Mouse (Mus musculus): Measurements from ENCODE around the gene Nod1.
A peak's percentile ranks its signal among the peaks of the same experiment; 100 is the strongest.

Gene Nod1

DNA sequence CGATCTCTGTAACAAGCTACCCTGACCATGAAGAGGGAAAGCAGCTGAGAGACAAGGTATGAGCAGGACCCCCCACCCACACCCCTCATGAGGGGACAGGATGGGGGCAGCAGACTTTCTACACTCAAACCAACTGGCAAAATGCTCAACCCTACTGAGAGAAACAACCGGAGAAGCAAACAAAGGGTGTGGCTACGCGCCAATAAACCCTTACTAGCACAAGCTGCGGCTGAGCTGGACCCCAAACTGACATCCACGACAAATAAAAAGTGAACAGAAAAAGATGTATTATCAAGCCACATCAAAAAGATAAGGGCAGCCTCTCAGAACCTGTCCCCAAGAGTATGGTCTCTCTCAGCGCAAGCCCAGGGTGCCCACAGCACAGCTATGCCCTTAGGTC lies 32.3 kb downstream of the Nod1 start:
- DNase-seq (ENCODE audit: low read depth, low spot score) = no peak

DNA sequence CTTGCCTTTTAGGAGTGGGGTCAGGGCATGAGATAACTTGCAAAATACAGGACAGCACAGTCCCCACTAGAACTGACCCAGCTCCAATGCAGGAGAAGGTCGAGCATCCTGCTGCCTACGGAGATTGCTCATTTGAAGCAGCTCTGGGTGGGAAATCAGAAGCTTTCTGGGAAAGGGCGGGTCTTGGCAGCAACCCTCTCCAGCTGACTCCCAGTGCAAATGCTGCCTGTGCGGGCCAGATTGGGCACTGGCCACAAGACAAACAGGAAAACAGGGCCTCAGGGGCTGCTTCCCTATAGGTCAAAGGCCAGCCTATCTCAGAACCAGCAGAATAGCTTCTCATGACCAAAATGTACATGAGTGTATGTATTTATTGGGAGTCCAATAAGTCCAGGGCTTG lies 32.8 kb downstream of the Nod1 start:
- peak; percentile 24 for DNase-seq (ENCODE audit: low read depth, low spot score)

DNA sequence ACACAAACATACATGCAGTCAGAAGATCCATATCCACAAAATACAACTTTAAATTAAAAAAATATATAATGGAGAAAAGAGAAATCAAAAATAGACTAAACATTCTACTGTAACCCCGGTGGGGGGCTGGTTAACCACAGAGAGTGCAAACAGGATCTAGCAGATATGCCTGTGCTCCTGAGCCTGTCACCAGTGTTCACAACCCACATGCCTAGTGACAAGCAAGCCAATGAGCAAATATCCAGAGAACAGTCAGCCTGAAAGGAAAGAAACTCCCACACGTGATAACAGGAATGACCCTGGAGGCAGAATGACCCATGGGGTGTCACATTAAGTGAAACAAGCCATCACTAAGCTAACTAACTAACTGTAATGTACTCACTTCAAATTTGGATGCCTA lies 35.9 kb downstream of the Nod1 start:
- DNase-seq (ENCODE audit: low read depth, low spot score) = no peak

DNA sequence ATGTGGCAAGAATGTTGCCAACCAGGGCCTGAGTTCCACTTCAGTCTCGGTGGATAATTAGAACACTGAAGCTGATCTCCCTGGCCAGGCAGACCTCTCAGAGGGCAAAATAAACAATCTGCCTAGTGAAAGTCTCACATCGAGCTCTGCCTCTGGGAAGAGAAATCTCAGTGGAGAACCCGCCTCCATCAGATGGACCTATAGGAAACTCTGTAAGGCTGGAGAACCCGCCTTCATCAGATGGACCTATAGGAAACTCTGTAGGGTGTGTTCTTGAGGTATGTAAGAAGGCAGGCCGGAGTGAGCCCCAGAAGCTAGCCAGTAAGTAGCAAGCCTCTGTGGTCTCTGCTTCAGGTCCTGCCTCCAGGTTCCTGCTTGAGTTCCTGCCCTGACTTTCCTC lies 37.5 kb downstream of the Nod1 start:
- DNase-seq (ENCODE audit: low read depth, low spot score) = peak; percentile 48

DNA sequence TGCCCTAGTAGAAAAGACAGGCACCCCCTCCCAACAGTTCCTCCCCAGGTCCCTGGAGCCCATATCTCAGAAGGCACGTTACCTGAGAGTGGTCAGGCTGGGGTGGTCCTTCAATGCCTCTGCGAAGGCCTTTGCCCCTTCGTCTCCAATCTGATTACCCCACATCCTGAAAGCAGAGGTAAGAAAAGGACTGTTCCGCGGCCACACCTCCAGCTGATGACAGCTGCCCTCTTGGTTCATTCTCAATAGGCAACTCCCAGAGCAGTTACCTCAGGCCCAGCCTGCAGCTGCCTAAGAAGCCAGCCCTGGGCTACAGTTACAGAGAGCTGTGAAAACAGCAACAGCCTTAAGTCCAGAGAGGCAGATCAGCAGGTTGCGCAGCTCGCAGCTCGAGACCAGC lies 38.1 kb downstream of the Nod1 start:
- DNase-seq (ENCODE audit: low read depth, low spot score) = no peak

DNA sequence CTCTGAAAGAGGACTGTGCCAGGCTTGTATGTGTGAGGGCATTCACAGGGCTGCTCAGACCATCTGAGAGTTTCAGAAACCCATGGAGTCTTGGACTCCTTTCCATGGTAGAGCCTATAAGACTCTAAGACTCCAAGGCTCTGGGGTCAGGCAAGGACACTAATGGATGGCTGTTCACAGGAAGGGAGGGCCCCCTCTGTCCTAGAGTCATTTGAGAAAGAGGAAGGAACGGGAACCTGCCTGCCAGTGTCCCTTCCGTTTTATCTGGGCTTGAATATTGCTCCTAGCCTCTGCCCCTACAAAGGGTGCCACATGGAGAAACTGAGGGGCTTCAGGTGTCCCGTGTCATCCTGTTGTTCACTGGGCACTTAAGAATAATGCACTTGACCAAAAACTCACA lies 38.5 kb downstream of the Nod1 start:
- no peak for DNase-seq (ENCODE audit: low read depth, low spot score)

DNA sequence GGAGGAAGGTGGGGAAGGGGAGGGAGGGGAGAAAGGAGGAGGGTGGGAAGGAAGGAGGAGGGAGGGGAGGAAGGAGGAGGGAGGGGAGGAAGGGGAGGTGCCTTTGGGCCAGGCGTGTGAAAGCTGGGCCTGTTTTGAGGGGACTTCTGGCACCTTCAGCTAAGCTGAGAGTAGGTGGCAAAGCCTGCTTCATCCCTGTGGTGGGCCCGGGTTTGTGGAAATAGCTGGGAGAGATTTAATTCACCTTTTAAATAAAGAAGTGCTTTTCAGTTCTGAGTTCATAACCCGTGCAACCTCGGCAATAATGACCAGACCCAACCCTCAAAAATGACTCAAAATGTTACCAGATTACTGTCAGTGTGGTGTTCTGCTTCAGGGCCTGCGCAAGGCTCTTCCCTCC lies 39.2 kb downstream of the Nod1 start:
- no peak for DNase-seq (ENCODE audit: low read depth, low spot score)

DNA sequence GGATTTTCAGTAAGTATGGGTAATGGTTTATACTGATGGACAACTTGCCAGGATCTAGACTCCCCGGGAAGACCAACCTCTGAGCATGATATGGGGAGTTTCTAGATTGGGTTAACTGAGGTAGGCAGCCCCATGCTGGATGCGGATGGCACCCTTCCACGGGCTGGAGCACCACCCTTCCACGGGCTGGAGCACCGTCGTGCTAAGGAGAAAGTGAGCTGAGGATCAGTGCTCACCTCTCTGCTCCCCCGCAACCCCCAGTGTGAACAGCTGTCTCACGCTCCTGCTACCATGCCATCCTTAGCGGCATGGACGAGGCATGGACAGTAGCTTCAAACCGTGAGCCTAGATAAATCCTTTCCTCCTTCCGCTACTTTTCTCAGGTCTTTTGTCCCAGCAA lies 39.9 kb downstream of the Nod1 start:
- DNase-seq (ENCODE audit: low read depth, low spot score) = no peak

DNA sequence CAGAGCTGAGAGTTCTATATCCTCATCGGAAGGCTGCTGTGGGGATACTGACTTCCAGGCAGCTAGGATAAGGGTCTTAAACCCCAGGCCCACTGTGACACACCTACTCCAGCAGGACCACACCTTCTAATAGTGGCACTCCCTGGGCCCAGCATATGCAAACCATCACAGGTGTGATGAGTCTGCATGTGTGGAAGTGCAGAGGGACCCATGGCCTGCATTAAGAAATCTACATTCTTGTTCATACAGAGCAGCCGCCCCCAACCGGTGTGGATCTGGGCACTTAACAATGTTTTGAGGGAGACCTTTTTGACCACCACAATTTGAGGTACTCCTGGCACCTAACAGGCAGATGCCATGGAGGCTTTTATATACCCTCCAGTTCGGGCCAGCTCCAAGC lies 40.8 kb downstream of the Nod1 start:
- DNase-seq (ENCODE audit: low read depth, low spot score) = no peak

DNA sequence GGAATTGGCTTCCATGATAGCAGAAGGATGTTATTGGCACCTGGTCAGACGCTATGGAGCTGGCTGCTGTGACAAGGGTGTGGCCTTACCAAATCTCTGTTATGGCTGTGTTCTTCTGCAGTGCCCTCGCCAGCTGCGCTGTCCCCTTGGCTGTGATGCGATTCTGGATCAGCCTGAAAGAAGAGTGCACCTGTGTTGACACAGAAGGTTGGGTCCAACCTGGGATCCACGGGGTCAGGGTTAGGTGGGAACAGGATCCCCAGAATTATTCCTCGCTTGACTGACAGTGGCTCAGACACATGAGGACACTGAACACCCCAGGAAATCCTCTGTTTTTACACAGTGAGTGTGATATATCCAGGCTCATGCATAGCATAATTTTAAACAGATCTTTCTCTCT lies 44.5 kb downstream of the Nod1 start:
- no peak for DNase-seq (ENCODE audit: low read depth, low spot score)

DNA sequence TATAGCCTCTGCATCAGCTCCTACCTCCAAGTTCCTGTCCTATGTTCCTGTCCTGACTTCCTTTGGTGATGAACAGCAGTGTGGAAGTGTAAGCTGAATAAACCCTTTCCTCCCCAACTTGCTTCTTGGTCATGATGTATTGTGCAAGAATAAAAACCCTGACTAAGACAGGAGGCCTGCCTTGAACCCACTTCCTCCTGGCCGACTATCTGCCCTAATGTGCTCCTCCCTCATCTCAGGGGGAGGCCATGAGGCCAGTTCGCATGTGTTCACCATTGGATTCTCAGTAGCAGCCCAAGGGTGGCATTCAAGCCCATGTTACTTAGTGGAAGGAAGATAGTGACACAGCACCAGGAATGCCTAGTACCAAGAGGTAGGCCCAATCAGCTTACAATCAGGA lies 45.5 kb downstream of the Nod1 start:
- no peak for DNase-seq (ENCODE audit: low read depth, low spot score)

DNA sequence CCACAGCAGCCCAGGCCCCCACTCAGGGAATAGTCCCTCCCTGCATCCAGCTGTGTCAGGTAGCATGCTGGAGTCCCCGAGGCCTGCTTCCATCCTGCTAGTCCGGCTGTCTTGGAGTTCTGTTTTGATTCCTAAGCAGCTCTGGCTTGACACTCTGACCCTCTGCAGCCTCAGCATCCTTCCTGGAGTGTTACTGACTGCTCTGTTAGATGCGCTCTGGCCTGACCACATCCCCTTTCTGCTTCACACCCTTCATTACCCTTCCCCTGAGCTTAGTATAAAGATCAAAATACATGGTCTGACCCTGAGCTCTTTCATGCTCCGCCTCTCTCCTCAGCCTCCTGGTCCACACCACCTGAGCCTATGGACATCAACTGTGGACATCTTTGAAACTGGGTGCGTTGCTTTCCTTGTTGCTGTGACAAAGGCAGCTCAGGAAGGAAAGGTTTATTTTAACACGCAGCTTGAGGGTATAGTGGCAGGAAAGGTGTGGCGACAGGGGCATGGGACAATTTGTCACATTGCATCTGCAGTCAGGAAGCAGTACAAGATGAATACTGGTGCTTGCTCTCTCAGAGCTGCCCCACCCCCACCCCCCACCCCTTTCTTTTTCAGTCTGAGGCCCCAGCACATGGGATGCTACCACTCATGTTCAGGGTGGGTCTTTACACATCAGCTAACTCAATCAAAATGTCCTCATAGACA lies 46.5 kb downstream of the Nod1 start:
- no peak for DNase-seq (ENCODE audit: low read depth, low spot score)

DNA sequence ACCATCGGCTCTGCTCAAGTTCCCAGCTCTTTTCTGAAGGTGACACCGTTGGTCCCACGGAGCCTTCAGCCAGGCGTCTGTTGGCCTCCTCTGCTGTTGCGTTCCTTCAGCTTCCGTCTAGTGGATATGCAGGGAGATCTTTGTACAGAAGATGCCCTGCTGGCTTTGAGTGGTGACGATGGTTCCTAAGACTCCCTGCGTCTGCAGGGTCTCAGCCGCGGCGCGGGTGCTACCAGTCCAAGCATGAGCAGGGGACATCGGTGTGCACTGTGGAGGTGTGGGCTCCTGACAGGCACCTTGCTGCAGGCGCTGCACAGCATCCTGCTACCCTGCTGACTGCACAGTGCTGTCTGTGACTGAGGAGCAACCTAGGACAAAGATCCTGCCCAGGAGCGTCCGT lies 47.9 kb downstream of the Nod1 start:
- no peak for DNase-seq (ENCODE audit: low read depth, low spot score)

DNA sequence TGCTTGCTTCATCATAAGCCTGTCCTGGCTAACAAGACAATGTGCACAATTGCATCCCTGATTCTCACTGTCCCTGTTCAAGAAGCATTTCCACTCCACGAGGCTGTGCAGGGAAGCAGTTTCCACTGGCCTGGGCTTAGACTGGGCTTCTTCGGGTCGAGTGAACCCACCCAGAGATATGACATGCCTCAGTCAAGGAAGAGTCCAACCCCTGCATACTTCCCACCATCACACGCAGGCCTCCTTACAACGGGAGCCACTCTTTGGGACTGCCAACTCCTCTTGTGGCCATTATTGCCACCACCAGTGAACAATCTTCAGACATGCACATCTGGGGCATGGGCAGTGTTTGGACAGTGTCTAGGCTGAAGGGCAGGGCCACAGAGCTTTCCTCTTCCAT lies 53.9 kb downstream of the Nod1 start:
- DNase-seq (ENCODE audit: low read depth, low spot score) = no peak

DNA sequence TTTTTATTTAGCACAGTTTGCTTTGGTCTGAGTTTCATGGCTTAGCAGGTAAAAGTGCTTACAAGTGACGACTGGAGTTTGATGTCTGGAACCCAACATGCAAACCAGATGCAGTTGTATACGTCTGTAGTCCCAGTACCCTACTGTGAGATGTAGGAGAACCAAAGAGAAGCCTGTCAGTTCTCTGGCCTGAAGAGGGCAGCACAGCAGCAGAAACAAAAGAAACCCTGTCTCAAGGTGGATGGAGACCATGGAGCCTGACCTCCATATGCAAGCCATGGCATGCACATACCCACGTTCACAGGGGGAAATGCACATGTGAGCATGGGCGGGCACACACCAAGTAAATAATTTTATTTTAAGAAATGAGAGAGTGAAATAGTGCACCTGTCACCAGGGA lies 54.9 kb downstream of the Nod1 start:
- peak; percentile 75 for DNase-seq (ENCODE audit: low read depth, low spot score)

DNA sequence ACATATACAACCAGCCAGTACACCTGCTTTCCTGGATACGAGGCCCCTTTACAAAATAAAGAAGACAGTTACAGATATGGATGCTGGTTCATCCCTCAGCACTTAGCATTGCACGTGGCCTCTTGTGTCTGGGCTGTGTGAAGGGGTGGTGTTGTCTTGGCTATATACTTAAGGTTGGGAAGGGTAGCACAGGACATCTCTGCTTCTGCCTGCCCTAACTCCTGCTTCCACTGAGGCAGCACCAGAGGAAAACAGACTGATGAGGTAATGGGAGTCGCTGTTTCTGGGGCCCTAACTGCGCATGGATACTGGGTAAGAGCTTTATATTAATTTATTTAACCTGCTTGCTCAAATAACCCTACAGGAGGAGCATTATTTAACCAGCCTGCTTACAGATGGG lies 55.5 kb downstream of the Nod1 start:
- DNase-seq (ENCODE audit: low read depth, low spot score) = no peak

DNA sequence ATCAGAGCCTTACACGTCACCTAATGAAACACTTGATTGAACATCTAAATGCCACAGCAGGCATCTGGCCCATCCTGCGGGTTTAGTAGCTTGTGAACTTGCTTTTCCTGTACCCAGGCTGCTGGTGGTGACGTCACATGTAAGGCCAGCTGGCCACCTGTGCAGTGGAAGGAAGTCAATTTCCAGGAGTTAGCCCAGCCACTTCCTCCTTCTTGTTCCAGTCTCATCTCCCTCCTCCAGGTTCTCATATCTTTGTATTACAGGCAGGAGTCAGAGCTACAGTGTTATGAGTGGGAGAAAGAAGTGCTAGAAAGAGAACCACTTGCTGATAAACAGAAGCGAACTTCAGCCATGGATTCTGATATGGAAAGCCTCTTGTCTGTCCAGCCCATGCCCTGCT lies 56.2 kb downstream of the Nod1 start:
- no peak for DNase-seq (ENCODE audit: low read depth, low spot score)

DNA sequence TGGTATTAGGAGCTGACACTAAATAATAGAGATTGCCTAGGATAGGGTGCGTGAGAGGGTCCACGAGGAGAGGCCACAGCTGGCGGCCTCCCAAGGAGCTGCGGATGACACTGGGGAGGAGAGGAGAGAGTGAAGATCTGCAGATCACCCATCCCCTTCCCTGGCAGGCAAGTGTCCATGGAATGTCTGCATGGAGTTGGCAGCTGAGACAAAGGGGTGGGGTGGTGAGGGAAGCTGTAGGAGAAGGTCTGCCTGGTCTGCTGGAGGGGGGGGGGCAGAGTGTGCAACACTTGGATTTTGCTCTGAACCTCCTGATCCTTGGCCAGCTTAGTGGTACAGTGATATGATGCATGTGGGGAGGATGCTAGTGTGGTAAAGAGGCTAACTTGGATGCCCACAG lies 57.4 kb downstream of the Nod1 start:
- DNase-seq (ENCODE audit: low read depth, low spot score) = no peak

DNA sequence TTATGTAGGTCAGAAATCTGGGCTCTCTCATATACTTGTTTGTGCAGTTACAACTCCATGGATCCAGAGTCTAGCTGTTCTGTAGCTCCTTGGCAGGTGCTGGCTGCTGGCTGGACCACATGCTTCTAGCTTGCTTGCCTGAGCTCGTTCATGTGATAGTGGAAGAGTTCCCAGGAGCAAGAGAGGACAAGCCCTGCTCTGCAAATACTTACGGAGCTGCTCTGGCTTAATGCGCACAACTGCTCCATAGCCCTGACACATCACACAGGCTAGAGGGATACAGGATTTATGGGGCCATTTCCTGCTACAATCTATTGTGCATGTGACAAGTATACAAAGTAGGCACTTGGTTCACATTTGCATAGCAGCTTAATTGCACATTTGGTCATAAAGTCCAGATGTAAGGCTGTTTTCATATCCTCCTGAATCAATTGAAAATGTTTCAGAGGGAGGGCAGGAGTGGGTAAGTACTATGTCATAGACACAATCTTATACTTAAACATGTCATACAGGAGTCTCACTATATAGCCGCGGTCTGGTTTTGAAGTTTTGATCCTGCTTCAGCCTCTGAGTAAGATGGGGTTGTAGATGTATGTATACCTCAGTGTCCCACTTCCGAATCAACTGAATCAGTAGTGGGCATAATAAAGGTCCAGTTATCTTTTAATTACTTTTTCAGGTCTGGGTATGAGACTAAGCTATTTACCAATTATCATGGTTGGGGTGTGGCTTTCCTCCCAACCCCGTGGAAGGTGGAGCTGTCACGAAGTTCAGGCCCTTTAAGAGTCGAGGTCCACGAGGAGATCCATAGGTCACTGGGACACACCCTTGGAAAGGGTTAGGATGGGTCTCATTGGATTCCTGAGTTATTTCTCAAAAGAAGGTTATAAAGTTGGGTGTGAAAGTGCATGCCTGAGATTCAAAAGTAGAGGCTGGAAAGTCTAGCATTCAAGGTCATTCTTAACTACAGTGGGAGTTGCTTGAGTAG lies 66.1 kb downstream of the Nod1 start:
- DNase-seq (ENCODE audit: low read depth, low spot score) = no peak

DNA sequence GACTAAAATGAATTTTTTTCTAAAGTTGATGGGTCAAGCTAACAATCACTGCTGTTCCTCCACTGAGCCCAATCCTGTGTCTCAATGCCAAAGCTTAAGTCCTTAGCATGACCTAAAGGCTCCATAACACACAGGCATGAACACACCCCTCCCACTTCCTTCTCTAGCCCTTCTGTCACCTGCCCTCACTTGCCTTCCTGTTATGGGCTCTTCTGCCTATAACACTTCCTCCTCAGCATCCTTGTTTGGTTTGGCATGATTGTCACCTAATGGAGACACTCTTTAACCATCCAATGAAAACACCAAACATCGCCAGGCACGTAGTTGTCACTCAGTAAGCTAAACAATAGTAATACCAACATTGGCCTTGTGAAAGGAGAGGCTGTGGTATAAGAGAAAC lies 69.9 kb downstream of the Nod1 start:
- DNase-seq (ENCODE audit: low read depth, low spot score) = no peak

DNA sequence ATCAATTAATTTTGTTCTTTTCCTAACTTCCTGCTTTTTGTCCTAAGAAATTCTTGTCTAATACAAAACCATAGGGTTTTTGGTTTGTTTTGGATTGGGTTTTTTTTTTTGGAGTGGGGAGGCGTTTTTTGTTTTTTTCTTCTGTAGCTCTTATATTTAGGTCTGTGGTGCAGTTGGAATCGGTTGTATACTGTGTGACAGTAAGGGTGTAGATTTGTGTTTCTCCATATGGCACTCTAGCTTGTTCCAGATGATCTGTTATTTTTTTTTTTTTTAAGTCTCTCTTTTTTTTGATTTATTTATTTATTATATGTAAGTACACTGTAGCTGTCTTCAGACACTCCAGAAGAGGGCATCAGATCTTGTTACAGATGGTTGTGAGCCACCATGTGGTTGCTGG lies 72.2 kb downstream of the Nod1 start:
- no peak for DNase-seq (ENCODE audit: low read depth, low spot score)

DNA sequence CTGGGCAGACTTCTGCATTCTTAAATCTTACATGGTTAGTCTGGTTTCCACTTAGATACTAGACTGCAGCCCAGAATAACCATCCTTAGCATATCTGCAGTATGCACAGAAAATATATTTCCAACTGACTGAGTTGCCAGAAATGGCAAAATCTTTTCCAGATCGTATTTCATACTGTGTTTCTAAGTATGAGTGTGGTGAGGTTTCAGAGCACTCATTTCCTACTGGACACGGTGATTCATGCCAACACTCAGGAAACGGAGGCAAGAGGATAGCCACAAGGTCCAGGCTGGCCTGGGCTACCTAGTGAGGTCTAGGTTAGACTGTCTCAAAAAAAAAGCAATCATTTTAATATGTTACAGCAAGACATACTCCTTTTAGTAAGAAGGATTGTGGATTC lies 81.0 kb downstream of the Nod1 start:
- DNase-seq (ENCODE audit: low read depth, low spot score) = no peak

DNA sequence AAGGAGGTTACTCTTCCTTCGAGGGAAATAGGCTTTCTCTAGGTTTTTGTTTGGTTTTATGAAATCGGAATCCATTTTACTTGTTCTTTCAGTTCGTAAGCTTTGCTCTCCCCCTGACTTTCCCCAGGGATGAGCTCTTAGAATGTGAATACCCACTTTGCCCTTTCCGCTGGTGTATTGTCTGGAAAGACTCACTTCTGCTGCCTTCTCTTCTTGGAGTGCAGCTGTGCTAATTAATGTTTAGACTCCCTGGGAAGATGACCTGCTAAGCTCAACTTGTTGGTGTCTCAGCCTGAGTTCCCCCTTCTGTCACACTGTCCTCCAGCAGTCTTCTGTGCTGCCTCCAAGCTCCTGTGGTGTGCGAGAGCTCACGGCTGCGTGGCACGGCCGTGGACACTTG lies 82.2 kb downstream of the Nod1 start:
- DNase-seq (ENCODE audit: low read depth, low spot score) = peak; percentile 33
